Mouse (Mus musculus): ENCODE measurements around the gene Selenos.
"Not testable (repeated sequence)": the region's sequence is repeated elsewhere in the genome, so short reads cannot be mapped to it uniquely, and the experiment has no call there.

The Selenos gene

GRCm38 (mm10) chr7:66079364-66080230, at the start of gene Selenos:
Gene Selenos, plus strand, starts transcription at chr7:66079649.
- peak; percentile 97 for DNase-seq (ENCODE audit: low read depth)

- DNase-seq (ENCODE audit: low read depth): no peak
Measured at GRCm38 (mm10) chr7:66036809-66037208, 42.6 kb upstream of the Selenos start.

GRCm38 (mm10) chr7:66038261-66038660, 41.2 kb upstream of the Selenos start:
- no peak for DNase-seq (ENCODE audit: low read depth)

GRCm38 (mm10) chr7:66038730-66039129, 40.7 kb upstream of the Selenos start:
- no peak for DNase-seq (ENCODE audit: low read depth)

GRCm38 (mm10) chr7:66040026-66040814, 39.2 kb upstream of the Selenos start:
- DNase-seq (ENCODE audit: low read depth): no peak

- no peak for DNase-seq (ENCODE audit: low read depth)
Measured at GRCm38 (mm10) chr7:66043552-66044459, 35.6 kb upstream of the Selenos start, which contains the start of gene Gm45213. Gene Gm45213, plus strand, starts transcription at chr7:66043602.

GRCm38 (mm10) chr7:66044617-66045016, 34.8 kb upstream of the Selenos start:
- DNase-seq (ENCODE audit: low read depth): no peak

GRCm38 (mm10) chr7:66046921-66047918, 32.2 kb upstream of the Selenos start:
- DNase-seq (ENCODE audit: low read depth): no peak

GRCm38 (mm10) chr7:66047975-66048374, 31.5 kb upstream of the Selenos start:
- DNase-seq (ENCODE audit: low read depth): no peak

GRCm38 (mm10) chr7:66048446-66049230, 30.8 kb upstream of the Selenos start:
- no peak for DNase-seq (ENCODE audit: low read depth)

GRCm38 (mm10) chr7:66053946-66054483, 25.4 kb upstream of the Selenos start:
- no peak for DNase-seq (ENCODE audit: low read depth)

- DNase-seq (ENCODE audit: low read depth): not testable (repeated sequence)
Measured at GRCm38 (mm10) chr7:66055356-66055755, 24.1 kb upstream of the Selenos start.

- no peak for DNase-seq (ENCODE audit: low read depth)
Measured at GRCm38 (mm10) chr7:66058703-66059102, 20.7 kb upstream of the Selenos start, which contains the start of gene Snrpa1. Gene Snrpa1, plus strand, starts transcription at chr7:66059003.

- DNase-seq (ENCODE audit: low read depth): peak; percentile 44
Measured at GRCm38 (mm10) chr7:66060066-66060956, 19.1 kb upstream of the Selenos start.

GRCm38 (mm10) chr7:66061057-66061456, 18.4 kb upstream of the Selenos start:
- no peak for DNase-seq (ENCODE audit: low read depth)

- no peak for DNase-seq (ENCODE audit: low read depth)
Measured at GRCm38 (mm10) chr7:66076411-66076810, 3.0 kb upstream of the Selenos start.

- no peak for DNase-seq (ENCODE audit: low read depth)
Measured at GRCm38 (mm10) chr7:66080231-66080613, 773 bp downstream of the Selenos start.

- no peak for DNase-seq (ENCODE audit: low read depth)
Measured at GRCm38 (mm10) chr7:66083757-66084156, 4.3 kb downstream of the Selenos start.

Data from fibroblast of lung, adult 2 months (primary cell).